Mouse (Mus musculus) liver, postnatal 0 days (tissue): ENCODE measurements around the gene Stmn1. TPM values are rescaled to one million over a fixed set of nuclear protein-coding genes. Genes with fewer than 3 reads are reported as not detected.

Source experiments
- ATAC-seq: fragments of 200-750 bp; cut with Nextera tagmentation; 2 replicates; pipeline ENCODE4 v1.8.0; 2017; ENCODE audit warnings: mild to moderate bottlenecking, moderate library complexity
- DNase-seq: peaks from one replicate; pipeline ENCODE4 v3.0.0-alpha.2; 2016
- H3K27ac ChIP-seq: fragments of 300-500 bp; sonication (generic); 2 replicates; pipeline ENCODE4 v1.5.1; 2014; ENCODE audit warnings: antibody characterized with exemption, moderate library complexity, mild to moderate bottlenecking, low read depth
- H3K27me3 ChIP-seq: fragments of 300-500 bp; sonication (generic); 2 replicates; pipeline ENCODE4 v1.6.1; 2014; ENCODE audit warnings: low read length, control low read depth, mixed read lengths; ENCODE audit not compliant: insufficient read depth
- H3K36me3 ChIP-seq: fragments of 300-500 bp; sonication (generic); replicated peaks from 2 replicates; pipeline ENCODE4 v1.6.1; 2014; ENCODE audit warnings: mild to moderate bottlenecking, control low read depth, low read length, moderate library complexity, mixed read lengths; ENCODE audit not compliant: insufficient read depth
- H3K4me1 ChIP-seq: fragments of 300-500 bp; sonication (generic); 2 replicates; pipeline ENCODE4 v1.6.1; 2014; ENCODE audit warnings: antibody characterized with exemption, mild to moderate bottlenecking, control low read depth; ENCODE audit not compliant: insufficient read depth
- H3K4me2 ChIP-seq: fragments of 300-500 bp; sonication (generic); 2 replicates; pipeline ENCODE4 v1.6.1; 2014; ENCODE audit warnings: low read depth, mild to moderate bottlenecking, low read length, moderate library complexity, mixed read lengths
- H3K4me3 ChIP-seq: fragments of 300-500 bp; sonication (generic); 2 replicates; pipeline ENCODE4 v1.5.1; 2014; ENCODE audit warnings: low read depth, low read length
- H3K9ac ChIP-seq: fragments of 300-500 bp; sonication (generic); replicated peaks from 2 replicates; pipeline ENCODE4 v1.6.1; 2014; ENCODE audit warnings: mild to moderate bottlenecking, moderate library complexity
- H3K9me3 ChIP-seq: fragments of 300-500 bp; sonication (generic); 2 replicates; pipeline ENCODE4 v1.6.1; 2016; ENCODE audit warnings: mild to moderate bottlenecking, control low read depth, low read length, mixed read lengths
- CTCF ChIP-seq: sonication (generic); IDR thresholded peaks from 2 replicates; pipeline ENCODE4 v1.5.1; 2016; ENCODE audit warnings: antibody characterized with exemption, low read depth
- EP300 ChIP-seq: IDR thresholded peaks from 2 replicates; pipeline ENCODE4 v1.6.1; 2016; ENCODE audit warnings: antibody characterized with exemption, low read depth, mild to moderate bottlenecking
- WGBS: fragments of 180-500 bp; shearing (Covaris S2); extraction: QIAGEN DNeasy Blood & Tissue Kit; methylation state at CpG from one replicate; pipeline ENCODE4 v1.1.7; 2014; ENCODE audit not compliant: insufficient replicate concordance; 5-methylcytosine and 5-hydroxymethylcytosine counted together
- polyA plus RNA-seq: library from polyadenylated mRNA; unstranded; fragments of >200 nt; fragmentation: Nextera tagmentation; extraction: Ambion mirVana; gene quantifications from 2 replicates; pipeline ENCODE4 v1.2.1, GENCODE M21; 2015

Gene Stmn1
- polyA plus RNA-seq, 1 experiment from 2014 or later, result 258 TPM

- H3K4me3 ChIP-seq, result peak within 1 kb of the TSS; percentile 70
- H3K27ac ChIP-seq, result peak within 1 kb of the TSS; percentile 68
- ATAC-seq, result peak; percentile 89
- H3K9ac ChIP-seq, result peak within 1 kb of the TSS; percentile 74
- DNase-seq, result peak; percentile 97
- peak; percentile 15; the same call in 1 of the 2 replicates for TF ChIP-seq CTCF
- no peak for TF ChIP-seq EP300
- H3K36me3 ChIP-seq, result peaks cover 10% of the 10 kb centered on the region; the same call in 1 of the 2 replicates
- H3K4me2 ChIP-seq, result peak within 1 kb of the TSS; percentile 96
- WGBS, result 2% methylated on average over 42 of the region's 42 CpGs
- H3K9me3 ChIP-seq, result no peaks in the 10 kb centered on the region
- H3K4me1 ChIP-seq, result peaks cover 37% of the 10 kb centered on the region
- H3K27me3 ChIP-seq, result no peaks in the 10 kb centered on the region
Observed at GRCm38 (mm10) chr4:134510845-134511411, 42.8 kb downstream of the Stmn1 start, which contains the start of gene Aunip. Gene Aunip (plus strand): TSS chr4:134510999.

GRCm38 (mm10) chr4:134511730-134512129 lies 43.6 kb downstream of the Stmn1 start:
- peak overlapping the region; percentile 96 for H3K4me2 ChIP-seq
- WGBS, result 26% methylated on average over 6 of the region's 6 CpGs
- H3K4me3 ChIP-seq, result peak overlapping the region; percentile 70
- H3K36me3 ChIP-seq, result peaks cover 9% of the 10 kb centered on the region; the same call in 1 of the 2 replicates
- H3K9ac ChIP-seq, result peak overlapping the region; percentile 74
- TF ChIP-seq EP300 (no peak), CTCF (no peak)
- H3K9me3 ChIP-seq, result no peaks in the 10 kb centered on the region
- H3K4me1 ChIP-seq, result peaks cover 34% of the 10 kb centered on the region
- H3K27me3 ChIP-seq, result no peaks in the 10 kb centered on the region
- no peak for ATAC-seq
- H3K27ac ChIP-seq, result peak overlapping the region; percentile 68; the same call in 1 of the 2 replicates
- DNase-seq, result no peak

- H3K36me3 ChIP-seq, result 0 out of 2 replicates have a peak, but pooled peaks cover 2% of the 10 kb centered on the region
- peak overlapping the region; percentile 70 for H3K4me3 ChIP-seq
- H3K9ac ChIP-seq, result no peak overlapping the region
- H3K27me3 ChIP-seq, result no peaks in the 10 kb centered on the region
- no peaks in the 10 kb centered on the region for H3K9me3 ChIP-seq
- H3K4me1 ChIP-seq, result peaks cover 32% of the 10 kb centered on the region
- peak; percentile 55 for ATAC-seq
- TF ChIP-seq EP300, result no peak
- TF ChIP-seq CTCF, result peak; percentile 76
- H3K4me2 ChIP-seq, result peak overlapping the region; percentile 96
- H3K27ac ChIP-seq, result peak overlapping the region; percentile 31
- peak; percentile 88 for DNase-seq
- 7% methylated on average over 15 of the region's 15 CpGs for WGBS
Observed at GRCm38 (mm10) chr4:134512798-134513197, 44.7 kb downstream of the Stmn1 start.

- Histone ChIP-seq H3K4me3 (no peak overlapping the region), H3K27me3 (no peaks in the 10 kb centered on the region), H3K36me3 (0 out of 2 replicates have a peak, but pooled peaks cover 2% of the 10 kb centered on the region), H3K4me2 (0 out of 2 replicates have a peak overlapping the region, but pooled peaks have one; percentile 27), H3K4me1 (peaks cover 31% of the 10 kb centered on the region), H3K9me3 (no peaks in the 10 kb centered on the region), H3K9ac (no peak overlapping the region), H3K27ac (no peak overlapping the region)
- WGBS, result 79% methylated on average over 11 of the region's 11 CpGs
- no peak for ATAC-seq
- DNase-seq, result no peak
- TF ChIP-seq EP300, result no peak
- no peak for TF ChIP-seq CTCF
Observed at GRCm38 (mm10) chr4:134514309-134514930, 46.3 kb downstream of the Stmn1 start.

- Histone ChIP-seq H3K4me3 (no peak overlapping the region), H3K27ac (no peak overlapping the region), H3K9ac (no peak overlapping the region), H3K36me3 (peaks cover 4% of the 10 kb centered on the region; the same call in 1 of the 2 replicates), H3K4me2 (no peak overlapping the region), H3K9me3 (no peaks in the 10 kb centered on the region), H3K27me3 (no peaks in the 10 kb centered on the region), H3K4me1 (peaks cover 28% of the 10 kb centered on the region)
- WGBS, result 63% methylated on average over 7 of the region's 7 CpGs
- TF ChIP-seq CTCF (no peak), EP300 (no peak)
- DNase-seq, result no peak
- no peak for ATAC-seq
Observed at GRCm38 (mm10) chr4:134515614-134516013, 47.5 kb downstream of the Stmn1 start.

GRCm38 (mm10) chr4:134516981-134517380 lies 48.9 kb downstream of the Stmn1 start:
- DNase-seq (no peak), ATAC-seq (no peak)
- WGBS, result 61% methylated on average over 8 of the region's 8 CpGs
- peaks cover 13% of the 10 kb centered on the region for H3K36me3 ChIP-seq
- no peaks in the 10 kb centered on the region for H3K27me3 ChIP-seq
- H3K9ac ChIP-seq, result no peak overlapping the region
- H3K4me2 ChIP-seq, result no peak overlapping the region
- H3K4me1 ChIP-seq, result peaks cover 18% of the 10 kb centered on the region
- no peak overlapping the region for H3K27ac ChIP-seq
- H3K4me3 ChIP-seq, result no peak overlapping the region
- no peak for TF ChIP-seq CTCF
- H3K9me3 ChIP-seq, result no peaks in the 10 kb centered on the region
